ENCODE assay signal across 8 mouse cellular contexts in the genomic region with DNA sequence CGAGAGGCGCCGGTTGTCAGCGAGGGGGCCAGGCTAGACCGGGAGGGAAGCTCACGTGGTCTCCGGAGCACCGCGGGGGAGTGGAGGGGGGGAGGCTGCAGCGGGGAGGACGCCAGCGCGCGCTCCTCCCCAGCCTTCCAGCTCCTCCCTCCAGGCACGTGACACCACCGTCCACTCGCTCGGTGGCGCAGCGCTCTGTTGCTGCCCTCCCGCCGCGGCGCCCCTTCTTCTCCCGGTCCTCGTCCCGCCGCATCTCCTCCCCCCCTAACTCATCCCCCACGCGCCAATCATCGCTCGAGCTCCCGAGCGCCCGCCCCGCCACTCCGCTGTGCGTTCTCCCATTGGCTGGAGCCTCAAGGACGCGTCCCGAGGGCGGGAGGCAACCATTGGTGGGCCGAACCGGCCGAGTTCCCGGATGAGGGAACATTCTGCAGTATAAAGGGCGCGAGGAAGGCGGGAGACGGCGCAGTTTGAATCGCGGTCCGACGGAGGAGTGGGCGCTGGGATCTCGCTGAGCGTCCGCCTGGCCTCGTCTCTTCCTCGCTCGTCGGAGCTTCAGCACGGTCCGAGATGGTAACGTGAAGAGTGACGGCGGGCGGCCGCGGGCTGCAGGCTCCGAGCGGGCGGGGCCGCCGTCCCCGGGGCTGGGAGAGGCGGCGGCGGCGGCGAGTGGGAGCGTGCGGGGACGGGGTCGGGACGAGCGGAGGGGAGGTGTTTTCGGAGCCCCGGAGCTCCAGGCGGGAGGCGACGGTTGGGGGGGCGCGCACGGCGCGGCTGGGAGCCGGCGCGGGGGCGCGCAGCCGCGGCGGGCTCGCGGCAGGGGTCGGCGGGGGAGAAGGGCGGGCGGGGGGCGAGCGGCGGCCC. TPM values are rescaled to one million over a fixed set of nuclear protein-coding genes. Genes with fewer than 3 reads are reported as not detected.
DNase-seq lines count a peak whose midpoint lies in the region; ATAC-seq lines count a peak whose summit lies in the region.

Gene H2afz, plus strand, starts transcription at position 364 of the 864 bp plus-strand sequence.

- peak; percentile 70 for ATAC-seq in inflammation-experienced regulatory T-cells, adult 6 months
- peak; percentile 85 for ATAC-seq in megakaryocyte-erythroid progenitor cell, adult 5-6 weeks (replicated peaks; ENCODE audit: low FRiP score, low TSS enrichment, poor library complexity, severe bottlenecking)

- peak; percentile 98 for DNase-seq in adipocyte (ENCODE audit: low spot score)
- DNase-seq in embryo, embryonic 10 days (ENCODE audit: low spot score), result peak; percentile 98
- peak; percentile 99 for DNase-seq in gastrocnemius, postnatal 14 days
- peak; percentile 98 to 99 for DNase-seq in left cerebral cortex, postnatal 10 days (ENCODE audit: extremely low spot score in 1 of 2, low spot score in 2 of 2)
- peak; percentile 99 for DNase-seq in right cerebral cortex, postnatal 25 days
- DNase-seq in urinary bladder, postnatal 4 days (ENCODE audit: low spot score in 2 of 2), result peak; percentile 99

- intact Hi-C loops in gastrocnemius, postnatal 14 days (cut with DNase I; ENCODE audit: low total_unique reads), result loop anchor here (10.0 kb wide), 1 partner anchor 280 kb away; the partner anchor contains the start of genes Mttp and Trmt10a
- intact Hi-C loops in left cerebral cortex, postnatal 10 days (cut with DNase I), result loop anchor here (2.0 kb wide), 2 partner anchors 76 to 280 kb away; partner anchors contain the start of gene Mttp

RNA-seq across cellular contexts. Expression of gene H2afz, which starts in this region (rescaled TPM):
- total RNA-seq in gastrocnemius, postnatal 14 days (2021), result 10 to 100 TPM; 87.8 to 95.7 TPM
- 1,000 to 10,000 TPM; 1,209 to 2,935 (median 1,492) TPM for polyA plus RNA-seq in inflammation-experienced regulatory T-cells, adult 6 months (2017; shearing (Covaris generic))
- 100 to 1,000 TPM; 180 to 201 TPM for total RNA-seq in left cerebral cortex, postnatal 10 days (2021)
- 1,513 and 1,536 TPM in 2 replicates for total RNA-seq in megakaryocyte-erythroid progenitor cell, adult 5-6 weeks (2014; fragmentation: Nextera tagmentation)
- total RNA-seq in megakaryocyte-erythroid progenitor cell, adult 5-6 weeks (2017), result 915 and 1,060 TPM in 2 replicates

Comparison
In these comparisons a context has a peak if more than half of its experiments do, and no peak if none do; other contexts are left out.
1. Peak in every context shown above with its lines: DNase-seq and ATAC-seq.
2. RNA of gene H2afz (total RNA-seq): 915 to 1,536 TPM in megakaryocyte-erythroid progenitor cell, adult 5-6 weeks; 180 to 201 TPM in left cerebral cortex, postnatal 10 days and 87.8 to 95.7 TPM in gastrocnemius, postnatal 14 days; every median in the first group is over 4 times any median in the second.